Mouse (Mus musculus): ENCODE results near the gene Awat2.
"Not testable (repeated sequence)": the region's sequence is repeated elsewhere in the genome, so short reads cannot be mapped to it uniquely, and the experiment has no call there.

The Awat2 gene

DNA sequence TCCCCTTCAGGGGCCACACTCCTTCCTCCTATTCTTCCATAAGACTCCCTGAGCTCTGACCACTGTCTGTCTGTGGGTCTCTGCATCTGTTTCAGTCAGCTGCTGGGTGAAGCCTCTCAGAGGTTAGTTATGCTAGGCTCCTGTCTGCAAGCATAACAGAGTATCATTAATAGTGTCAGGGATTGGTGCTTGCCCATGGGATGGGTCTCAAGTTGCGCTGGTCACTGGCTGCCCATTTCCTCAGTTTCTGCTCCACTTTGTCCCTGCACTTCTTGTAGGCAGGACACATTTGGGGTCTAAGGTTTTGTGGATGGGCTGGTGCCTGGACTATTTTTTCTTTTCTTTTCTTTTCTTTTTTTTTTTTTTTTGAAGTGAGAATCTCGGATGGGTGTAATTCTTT lies at the start of gene Awat2:
Gene Awat2, minus strand, starts transcription at position 101 of the 400 bp plus-strand sequence.
- DNase-seq (ENCODE audit: low spot score) = not testable (repeated sequence)

DNA sequence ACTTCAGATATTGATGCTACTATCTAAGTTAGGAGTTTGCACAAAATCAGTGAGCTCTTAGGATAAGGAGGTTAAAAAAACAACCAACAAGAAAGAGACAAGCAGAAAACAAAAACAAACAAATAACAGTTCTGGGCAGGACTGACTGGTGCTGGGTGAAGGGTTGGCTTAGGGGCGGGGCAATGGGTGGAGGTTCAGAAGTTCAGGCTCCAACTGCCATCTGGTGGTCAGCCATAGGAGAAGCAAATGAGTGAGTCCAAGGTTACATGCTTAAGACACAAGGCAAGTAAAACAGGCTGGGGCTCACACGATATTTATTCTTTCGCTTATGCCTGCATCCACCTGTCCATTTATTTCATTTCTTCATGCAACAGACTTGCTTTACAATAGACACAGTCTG lies 37.8 kb upstream of the Awat2 start:
- peak; percentile 63 for DNase-seq (ENCODE audit: low spot score)

DNA sequence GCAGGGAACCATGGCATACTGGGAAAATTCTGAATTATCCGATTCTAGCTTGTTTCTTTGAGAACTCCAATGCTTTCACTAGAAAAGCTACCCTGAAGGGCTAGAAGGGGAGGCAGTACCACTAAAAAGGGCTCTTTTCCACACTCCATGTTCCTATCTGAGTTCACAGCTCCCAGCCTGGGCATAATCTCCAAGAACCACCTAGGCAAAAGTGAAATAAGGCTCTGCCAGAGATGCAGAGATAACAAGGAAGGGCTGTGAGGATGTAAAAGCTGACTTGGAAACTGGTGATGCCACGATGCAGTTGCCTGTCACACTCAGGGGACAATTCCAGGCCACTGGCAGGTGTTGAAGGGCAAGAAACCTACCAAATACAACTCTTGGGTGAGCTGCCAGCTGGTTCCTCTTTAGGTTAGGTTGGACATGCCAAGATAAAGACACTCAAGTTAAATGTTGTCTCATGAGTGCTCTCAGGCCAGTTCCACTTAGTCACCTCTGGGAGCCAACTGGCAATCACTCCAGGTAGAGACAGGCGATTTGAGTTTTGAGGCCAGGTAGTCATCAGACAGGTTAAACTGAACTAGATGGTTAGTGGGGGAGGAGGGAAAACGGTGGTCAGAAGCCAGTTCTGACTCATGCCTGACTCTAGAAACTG lies 33.2 kb upstream of the Awat2 start:
- DNase-seq (ENCODE audit: low spot score) = no peak

DNA sequence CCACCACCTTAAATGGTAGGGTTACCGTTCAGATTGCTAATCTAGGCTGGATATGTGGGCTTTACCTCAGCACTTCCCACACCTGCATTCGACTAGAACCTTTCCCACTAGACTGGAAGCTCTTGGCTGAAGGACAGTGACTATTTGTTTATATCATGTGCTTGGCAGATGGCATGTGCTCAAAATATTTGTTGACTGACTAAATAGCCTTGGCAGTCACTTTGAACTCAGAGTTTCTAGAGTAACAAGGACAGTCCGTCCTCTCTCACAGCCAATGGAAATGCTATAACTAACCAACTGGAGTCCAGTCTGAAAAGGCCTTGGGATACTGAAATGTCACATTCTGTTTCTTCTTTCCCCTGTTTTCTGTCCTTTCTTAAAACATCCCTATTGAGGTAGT lies 29.0 kb upstream of the Awat2 start:
- no peak for DNase-seq (ENCODE audit: low spot score)

DNA sequence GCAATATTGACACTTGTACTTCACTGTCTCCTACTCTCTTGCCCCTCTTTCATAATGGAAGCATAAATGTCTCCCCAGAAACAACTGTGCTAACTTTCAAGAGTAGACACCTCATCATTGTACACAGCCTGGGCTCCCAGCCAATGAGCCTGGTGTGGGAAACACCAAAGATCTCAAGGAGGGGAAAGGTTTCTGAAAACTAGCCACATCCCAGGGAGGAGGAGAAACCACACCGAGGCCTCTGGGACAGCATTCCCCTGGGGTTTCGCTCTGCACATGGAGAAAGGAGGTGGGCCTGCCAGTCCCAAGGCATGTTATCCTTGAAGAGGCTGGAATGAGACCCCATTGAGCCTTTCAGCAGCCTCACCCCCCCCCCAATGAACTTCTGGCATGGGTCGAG lies 27.6 kb upstream of the Awat2 start:
- DNase-seq (ENCODE audit: low spot score) = no peak

DNA sequence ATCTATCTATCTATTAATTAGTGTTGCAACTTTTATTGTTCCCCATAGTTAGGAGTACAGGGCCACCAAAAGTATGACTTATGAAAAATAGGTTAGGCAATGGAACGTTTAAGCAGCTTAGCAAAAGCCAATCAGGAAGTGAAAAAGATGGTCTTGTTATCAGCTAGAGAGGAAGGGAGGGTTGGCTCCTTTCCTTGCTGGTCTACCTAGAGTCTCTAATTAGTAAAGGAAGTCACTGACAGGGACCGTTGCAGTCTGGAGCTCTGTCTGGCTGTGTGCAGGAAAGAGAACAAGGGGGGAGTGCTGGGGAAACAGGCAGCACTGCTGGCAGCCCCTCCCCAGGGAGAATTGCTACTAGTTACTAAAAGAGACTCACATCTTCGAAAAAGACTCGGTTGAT lies 25.5 kb upstream of the Awat2 start:
- no peak for DNase-seq (ENCODE audit: low spot score)

DNA sequence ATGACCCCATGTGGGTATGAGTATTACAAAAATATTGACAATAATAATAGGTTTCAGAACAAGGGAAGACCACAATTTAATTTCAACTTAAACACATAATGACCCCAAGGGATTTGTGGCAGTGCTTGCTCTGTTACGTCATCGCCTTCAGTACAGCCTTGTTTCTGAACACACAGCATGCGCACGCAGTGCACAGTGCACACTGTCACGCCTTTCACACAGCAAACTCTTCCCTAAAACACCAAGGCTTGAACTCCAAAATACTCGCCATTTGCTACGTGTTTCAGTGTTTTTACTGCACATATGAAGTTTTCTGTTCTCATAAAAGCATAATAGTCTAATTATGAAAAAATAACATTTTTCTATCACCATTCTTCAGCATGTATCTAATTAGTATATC lies 1.0 kb upstream of the Awat2 start:
- no peak for DNase-seq (ENCODE audit: low spot score)

DNA sequence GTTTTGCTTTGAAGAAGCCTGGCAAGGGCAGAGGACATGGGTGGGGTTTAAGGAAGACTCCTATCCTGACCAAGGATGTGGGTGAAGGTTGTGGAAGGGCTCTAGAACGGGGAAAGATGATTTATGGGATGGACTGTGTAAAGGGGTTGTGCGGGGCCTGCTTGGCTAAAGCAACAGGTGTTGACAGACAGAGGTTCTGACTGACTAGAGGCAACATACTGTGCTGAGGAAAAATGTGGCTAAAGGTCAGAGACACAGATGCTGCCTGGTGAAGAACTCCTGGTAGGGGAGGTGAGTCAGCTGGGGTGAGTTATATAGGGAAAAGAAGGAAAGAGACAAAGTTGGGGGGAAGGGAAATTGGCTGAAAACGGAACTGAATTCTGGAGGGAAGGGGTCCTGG lies 10.2 kb downstream of the Awat2 start:
- no peak for DNase-seq (ENCODE audit: low spot score)

DNA sequence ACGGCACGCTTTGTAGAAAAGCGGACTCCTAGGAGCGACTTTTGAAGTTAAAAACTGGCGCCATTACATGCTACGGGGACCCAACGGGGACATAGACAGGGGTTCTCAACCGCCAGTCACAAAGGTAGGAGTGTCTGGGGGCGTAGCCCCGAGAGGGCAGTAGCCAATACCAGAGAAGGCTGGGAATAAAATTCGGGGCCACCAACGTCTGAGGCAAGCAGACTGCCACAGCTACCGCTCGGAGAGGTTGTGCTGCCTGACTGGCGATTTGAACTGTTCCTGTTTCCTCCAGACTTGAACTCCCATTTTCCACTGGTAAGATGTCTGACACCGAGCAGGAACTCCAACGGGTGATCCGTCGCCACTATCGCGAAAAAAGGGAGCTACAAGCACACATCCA lies 13.8 kb downstream of the Awat2 start, which contains the start of gene Otud6a:
Gene Otud6a, plus strand, starts transcription at position 321 of the 400 bp plus-strand sequence.
- DNase-seq (ENCODE audit: low spot score) = no peak

DNA sequence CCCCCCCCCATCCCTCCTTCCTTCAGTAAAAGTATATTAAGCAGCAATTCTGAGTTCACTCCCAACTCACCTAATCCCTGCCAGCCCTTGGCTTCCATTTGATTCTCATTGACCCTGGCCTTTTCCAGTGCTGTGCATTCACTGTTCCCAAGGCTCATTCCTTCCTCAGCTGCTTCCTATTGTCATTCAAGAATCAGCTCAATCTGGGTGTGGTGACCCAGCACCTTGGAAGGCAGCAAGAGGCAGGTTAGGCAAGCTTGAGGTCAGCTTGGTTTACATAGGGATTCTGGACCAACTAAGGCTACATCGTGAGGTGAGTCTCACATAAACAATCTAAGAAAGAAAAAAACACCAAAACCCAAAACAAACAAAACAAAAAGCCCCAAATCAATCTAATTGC lies 33.3 kb downstream of the Awat2 start:
- no peak for DNase-seq (ENCODE audit: low spot score)

DNA sequence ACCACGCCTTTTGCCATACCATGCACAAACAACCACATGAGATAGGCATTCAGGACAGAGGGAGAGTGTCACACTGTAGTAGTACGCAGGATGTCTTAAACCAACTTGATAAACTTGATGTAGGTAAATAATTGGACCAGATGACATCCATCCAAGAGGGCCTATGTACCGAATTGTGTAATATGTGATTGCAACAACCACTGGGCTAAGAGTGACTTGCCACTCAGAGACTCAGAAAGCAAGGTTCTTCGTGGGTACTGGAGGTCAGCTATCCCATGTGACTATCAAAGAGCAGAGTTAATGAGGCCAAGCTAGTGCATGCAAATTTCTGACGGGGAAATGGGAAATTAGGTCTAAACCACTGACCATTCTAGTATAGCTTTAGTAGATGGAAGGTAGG lies 40.9 kb downstream of the Awat2 start:
- no peak for DNase-seq (ENCODE audit: low spot score)

DNA sequence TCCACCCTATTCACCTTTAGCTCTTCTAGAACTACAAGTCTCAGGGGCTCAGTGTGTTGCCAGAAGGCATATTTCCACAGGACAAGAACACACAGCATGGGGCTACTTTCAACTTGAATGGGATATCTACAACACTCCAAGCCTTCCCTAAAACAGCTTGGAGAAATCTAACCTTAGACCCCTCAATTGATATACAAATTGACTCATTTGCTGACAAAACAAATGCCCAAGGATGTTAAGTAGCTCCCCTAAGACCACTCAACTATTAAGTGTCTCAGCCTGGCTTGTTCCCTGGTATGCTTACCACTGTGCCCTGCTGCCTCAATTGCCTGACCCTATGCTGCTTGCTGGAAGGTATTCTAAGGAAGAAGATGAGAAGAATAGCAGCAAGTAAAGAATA lies 41.6 kb downstream of the Awat2 start:
- no peak for DNase-seq (ENCODE audit: low spot score)

DNA sequence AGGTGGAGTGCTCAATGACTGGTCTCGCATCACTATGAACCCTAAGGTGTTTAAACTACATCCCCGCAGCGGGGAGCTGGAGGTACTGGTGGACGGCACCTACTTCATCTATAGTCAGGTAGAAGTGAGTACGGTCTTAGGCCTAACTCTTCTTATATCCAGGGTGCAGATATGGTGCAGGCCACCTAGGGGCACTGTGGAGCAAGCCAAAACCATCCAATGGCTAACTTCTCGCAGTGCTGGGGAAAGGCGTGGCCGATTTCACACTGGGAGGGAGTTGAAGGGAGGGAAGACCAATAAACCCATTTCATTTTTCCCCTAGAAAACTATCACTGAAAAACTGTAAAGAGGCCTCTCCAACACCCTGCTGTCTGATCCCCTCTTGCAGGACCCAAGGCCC lies 47.5 kb downstream of the Awat2 start:
- peak; percentile 7 for DNase-seq (ENCODE audit: low spot score)

DNA sequence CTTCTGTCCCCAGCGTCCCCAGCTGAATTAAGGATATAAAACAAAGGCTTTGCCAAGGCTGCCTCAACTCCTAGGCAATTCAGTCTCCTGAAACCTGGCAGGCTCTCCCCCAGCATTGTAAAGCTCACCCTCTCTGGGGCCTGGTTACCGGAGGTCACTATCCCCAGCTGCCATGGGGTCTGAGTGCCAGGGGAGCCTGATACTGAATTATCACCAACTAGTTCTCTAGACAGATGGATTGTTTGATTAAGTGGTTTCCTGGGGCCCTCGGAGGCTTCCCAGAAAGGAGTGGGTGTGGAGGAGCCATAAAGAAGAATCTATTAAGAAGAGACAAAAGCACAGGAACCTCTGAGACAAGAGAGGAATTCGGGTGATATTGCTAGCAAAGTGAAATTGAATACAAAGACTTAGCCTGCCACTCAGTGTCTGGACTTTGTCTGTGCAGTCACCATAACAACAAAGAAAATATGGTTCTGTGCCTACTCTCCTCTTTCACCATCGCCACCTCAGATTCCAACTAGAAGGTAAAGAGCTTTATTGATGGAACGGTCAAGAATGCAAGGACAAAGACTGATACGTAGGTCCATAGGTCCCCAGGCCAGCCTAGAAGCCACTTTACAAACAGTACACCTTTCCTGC lies 48.2 kb downstream of the Awat2 start:
- DNase-seq (ENCODE audit: low spot score) = no peak

DNA sequence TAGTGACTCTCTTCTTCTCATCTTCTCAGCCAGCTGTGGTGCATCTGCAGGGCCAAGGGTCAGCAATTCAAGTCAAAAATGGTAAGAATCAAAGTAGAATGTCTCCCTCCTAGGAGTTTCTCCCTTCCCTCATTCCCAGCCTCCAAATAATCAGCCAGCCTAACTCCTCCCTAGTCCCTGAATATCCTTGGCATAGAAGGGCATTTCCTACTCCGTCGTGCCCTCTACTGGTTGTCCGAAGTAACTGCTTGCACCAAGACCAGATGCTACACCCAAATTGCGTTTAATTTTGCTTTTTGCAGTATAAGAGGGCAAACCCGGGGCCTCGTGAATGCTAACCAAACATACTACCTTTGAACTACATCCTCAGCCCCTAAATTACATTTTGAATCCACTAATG lies 50.2 kb downstream of the Awat2 start:
- peak; percentile 22 for DNase-seq (ENCODE audit: low spot score)

DNA sequence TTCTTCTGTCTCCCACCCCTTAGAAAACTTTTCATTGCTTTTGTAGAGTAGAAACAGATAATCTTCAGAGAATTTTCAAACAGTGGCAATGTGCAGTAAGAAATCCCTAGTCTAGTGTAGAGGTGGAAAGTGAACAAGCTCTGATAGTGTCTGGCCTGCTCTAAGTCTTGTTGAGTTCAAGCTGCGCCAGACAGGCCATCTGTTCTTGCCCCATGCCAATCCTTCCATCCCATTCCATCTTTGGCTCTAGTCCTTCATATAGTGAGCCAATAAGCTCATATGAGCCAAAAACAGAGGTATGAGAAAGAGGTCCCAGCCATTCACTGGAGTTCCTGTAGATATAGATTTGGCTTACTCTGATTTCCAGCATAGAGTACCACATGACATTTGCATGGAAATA lies 52.6 kb downstream of the Awat2 start:
- no peak for DNase-seq (ENCODE audit: low spot score)

DNA sequence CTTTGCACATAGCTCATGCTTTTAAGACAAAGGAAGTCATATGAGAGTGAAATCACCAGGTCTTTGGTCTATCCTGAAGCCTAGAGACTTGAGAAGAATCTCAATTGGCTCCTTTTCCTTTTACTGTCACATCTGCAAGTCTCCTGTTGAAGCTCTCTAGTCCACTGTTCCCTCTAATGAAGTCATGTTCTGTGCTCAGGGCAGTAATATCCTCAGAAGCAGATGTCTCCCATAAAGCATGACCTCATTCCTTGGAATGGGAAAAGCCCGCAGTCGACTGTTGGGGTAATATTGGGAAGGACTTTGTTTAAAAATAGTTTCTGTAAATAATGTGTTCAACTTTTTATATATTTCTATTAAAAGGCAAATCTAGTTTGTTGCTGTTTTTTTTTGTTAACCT lies 85.5 kb downstream of the Awat2 start:
- no peak for DNase-seq (ENCODE audit: low spot score)

All from urinary bladder, postnatal 14 days (tissue).